Mouse (Mus musculus) heart, adult 10 weeks (tissue): ENCODE data around the gene Tm4sf5. TPM values are rescaled to one million over a fixed set of nuclear protein-coding genes. Genes with fewer than 3 reads are reported as not detected.

Source experiments
- polyA plus RNA-seq: library from polyadenylated mRNA; stranded (reverse); fragments of 350-450 nt; fragmentation: Illumina TruSeq; extraction: RNeasy Lipid Tissue Mini Kit (QIAGEN cat#74804); gene quantifications from one replicate; pipeline ENCODE4 v1.2.3, GENCODE M21; 2014; ENCODE audit warnings: low read depth, low replicate concordance

Gene Tm4sf5
- 4.7 TPM for polyA plus RNA-seq

GRCm38 (mm10) chr11:70504970-70505369 lies at the start of gene Tm4sf5:
Gene Tm4sf5 (plus strand): TSS chr11:70505244.

DNA sequence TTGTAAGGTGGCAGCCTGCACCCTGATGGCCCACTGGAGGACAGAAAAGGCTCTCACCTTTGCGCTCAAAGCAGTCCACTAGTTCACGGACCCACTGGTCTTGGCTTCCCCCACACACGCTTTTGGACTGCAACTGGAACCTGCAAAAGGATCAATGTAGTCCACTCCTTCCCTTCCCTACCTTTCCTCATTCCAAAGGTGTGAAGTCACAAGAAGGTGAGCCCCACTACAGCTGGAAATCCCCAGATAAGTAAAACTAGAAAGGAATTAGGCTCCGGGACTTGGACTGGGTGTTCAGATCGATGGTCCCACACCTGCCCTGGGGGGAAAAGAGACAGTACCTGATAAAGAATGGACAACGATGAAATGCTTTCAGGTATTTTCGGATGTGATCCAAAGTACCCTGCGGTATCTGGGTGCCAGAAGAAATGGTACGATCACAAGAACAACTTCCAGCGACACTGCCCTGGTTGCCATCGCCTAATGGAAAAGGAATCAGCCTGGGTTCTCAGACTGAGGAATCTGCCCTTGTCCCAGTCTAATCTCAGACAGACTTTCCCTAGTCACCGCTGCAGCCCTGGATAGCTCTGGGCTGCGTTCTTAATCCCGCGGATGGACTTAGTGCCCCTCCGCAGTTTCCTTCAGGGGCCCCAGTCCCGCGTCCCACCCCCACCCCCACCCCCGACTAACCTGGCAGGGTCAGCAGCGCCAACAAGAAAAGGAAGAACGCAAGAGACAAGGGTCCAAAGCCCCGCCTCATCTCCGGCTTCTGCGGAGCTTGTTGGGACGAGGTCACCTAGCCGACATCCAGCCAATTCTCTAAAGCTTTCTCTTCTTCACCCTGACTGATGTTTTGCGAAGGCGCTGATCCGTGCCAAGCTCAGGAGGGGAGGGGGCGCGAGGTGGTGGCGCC lies 46.1 kb upstream of the Tm4sf5 start, which contains the start of gene Zmynd15:
Gene Zmynd15 (plus strand): TSS at position 746 of the 913 bp plus-strand sequence.

GRCm38 (mm10) chr11:70459601-70460101 lies 45.4 kb upstream of the Tm4sf5 start, which contains the start of gene Cxcl16:
Gene Cxcl16 (minus strand): TSS chr11:70459984.

DNA sequence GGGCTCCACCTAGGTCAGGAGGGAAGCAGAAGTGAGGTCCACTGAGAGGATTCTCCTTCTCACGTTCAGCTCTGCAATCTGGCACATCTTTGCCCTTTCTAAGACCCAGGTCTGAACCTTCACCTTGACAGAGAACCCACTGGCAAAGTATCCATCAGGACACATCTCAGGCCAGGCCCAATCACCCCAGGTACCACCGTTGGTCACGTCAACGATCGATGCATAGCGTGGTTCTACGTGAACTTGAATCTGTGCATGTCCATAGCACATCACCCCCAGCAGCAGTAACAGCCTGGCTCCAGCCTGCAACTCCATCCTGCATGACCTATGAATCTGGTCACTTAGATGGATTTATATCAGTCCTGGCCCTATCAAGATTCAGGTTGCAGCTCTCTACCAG lies 9.2 kb downstream of the Tm4sf5 start, which contains the start of gene Vmo1:
Gene Vmo1 (minus strand): TSS at position 329 of the 400 bp plus-strand sequence.

DNA sequence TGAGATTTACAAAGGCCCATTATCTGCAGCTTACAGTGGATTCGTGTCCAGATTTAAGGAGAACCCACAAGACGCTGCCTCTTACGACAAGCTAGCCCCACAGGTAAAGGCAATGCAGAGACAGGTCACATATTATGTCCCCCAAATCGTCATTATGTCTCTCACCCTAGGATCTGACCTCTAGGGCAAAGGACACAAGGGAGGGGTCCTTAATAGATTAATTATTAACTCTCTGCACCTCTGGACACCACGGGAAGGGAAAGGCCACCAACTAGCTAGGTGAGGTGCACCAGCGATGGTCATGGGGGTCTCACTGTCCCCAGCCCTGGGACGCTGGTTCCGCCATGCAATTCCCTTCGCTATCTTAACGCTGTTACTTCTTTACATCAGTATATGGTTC lies 13.9 kb downstream of the Tm4sf5 start, which contains the start of gene Gltpd2:
Gene Gltpd2 (plus strand): TSS at position 274 of the 400 bp plus-strand sequence.

GRCm38 (mm10) chr11:70525184-70525678 lies 20.2 kb downstream of the Tm4sf5 start, which contains the start of gene Psmb6:
Gene Psmb6 (plus strand): TSS chr11:70525367.

DNA sequence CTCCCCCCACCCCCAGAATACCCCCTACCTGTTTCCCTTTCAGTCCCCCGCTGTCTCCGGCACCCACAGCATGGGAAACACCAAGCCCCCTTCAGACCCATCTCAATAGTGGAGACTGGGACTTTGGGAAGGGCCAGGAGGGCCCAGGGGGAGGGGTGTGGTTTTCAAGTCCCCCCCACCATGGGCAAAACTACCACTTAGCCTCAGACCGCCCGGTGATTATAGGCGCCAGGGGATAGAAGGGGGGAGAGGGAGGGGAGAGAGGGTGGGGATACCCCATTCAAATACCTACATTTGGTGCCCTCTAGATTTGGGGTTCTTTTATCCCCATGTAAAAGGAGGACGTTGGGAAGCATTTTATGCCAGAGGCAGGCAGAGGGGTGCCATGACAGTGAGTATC lies 27.8 kb downstream of the Tm4sf5 start, which contains the start of gene Gm40193:
Gene Gm40193 (minus strand): TSS at position 101 of the 400 bp plus-strand sequence.

DNA sequence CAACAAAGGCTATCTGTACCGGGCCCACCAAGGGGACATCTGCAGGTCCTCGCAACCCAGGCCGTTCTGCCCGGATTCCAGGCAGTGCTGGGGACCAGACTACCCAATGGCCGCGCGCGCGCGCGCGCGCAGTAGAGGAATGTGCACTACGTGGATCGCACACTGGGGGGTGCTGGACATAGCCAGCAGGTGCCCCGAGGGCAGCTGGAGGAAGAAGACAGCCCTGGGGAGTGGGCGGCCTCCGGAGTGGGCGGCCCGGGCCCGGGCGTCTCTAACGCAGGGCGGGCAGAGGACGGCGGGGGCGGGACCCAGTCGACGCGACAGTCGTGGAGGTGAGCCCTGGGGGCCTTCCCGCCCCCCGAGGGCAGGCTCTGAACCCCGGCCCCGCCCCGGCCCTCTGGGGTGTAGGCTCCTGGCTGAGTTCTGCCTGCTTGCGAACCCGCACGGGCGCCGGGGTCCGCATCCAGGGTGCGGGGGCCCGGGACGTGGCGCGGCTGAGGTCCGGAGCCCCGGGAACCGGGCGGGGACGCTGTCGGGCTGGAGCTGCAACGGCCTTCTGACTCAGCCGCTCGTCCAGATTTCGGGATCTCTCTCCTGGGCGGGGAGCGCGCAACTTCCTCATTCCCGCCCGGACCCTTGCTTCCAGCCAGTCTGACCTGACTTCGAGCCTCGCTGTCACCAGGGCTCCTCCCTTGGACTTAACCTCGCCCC lies 35.0 kb downstream of the Tm4sf5 start, which contains the start of gene Pld2:
Gene Pld2 (plus strand): TSS at position 188 of the 711 bp plus-strand sequence.

Other genes starting within 250 kb of the Tm4sf5 start
- 4.5 TPM for gene Alox12, start 249.9 kb upstream of the Tm4sf5 start, polyA plus RNA-seq
- not detected for gene Alox12e, start 182.6 kb upstream of the Tm4sf5 start, polyA plus RNA-seq
- gene Alox15, start 153.2 kb upstream of the Tm4sf5 start, polyA plus RNA-seq = 0.84 TPM
- gene Pelp1, start 95.2 kb upstream of the Tm4sf5 start, polyA plus RNA-seq = 13.6 TPM
- gene Arrb2, start 72.6 kb upstream of the Tm4sf5 start, polyA plus RNA-seq = 15.8 TPM
- 9.5 TPM for gene Med11, start 53.3 kb upstream of the Tm4sf5 start, polyA plus RNA-seq
- gene Zmynd15, start 45.8 kb upstream of the Tm4sf5 start, polyA plus RNA-seq = 2.3 TPM
- gene Cxcl16, start 45.3 kb upstream of the Tm4sf5 start, polyA plus RNA-seq = 12.2 TPM
- not detected for gene Vmo1, start 9.4 kb downstream of the Tm4sf5 start, polyA plus RNA-seq
- not detected for gene Gltpd2, start 14.0 kb downstream of the Tm4sf5 start, polyA plus RNA-seq
- gene Psmb6, start 20.1 kb downstream of the Tm4sf5 start, polyA plus RNA-seq = 275 TPM
- gene Gm40193, start 27.7 kb downstream of the Tm4sf5 start, polyA plus RNA-seq = not detected
- 7.4 TPM for gene Pld2, start 34.8 kb downstream of the Tm4sf5 start, polyA plus RNA-seq
- gene Mink1, start 57.6 kb downstream of the Tm4sf5 start, polyA plus RNA-seq = 34.3 TPM
- not detected for gene 4930544D05Rik, start 110.6 kb downstream of the Tm4sf5 start, polyA plus RNA-seq
- not detected for gene Chrne, start 114.0 kb downstream of the Tm4sf5 start, polyA plus RNA-seq
- gene Gp1ba, start 133.9 kb downstream of the Tm4sf5 start, polyA plus RNA-seq = not detected
- 66.5 TPM for gene Rnf167, start 142.0 kb downstream of the Tm4sf5 start, polyA plus RNA-seq
- gene Slc25a11, start 142.2 kb downstream of the Tm4sf5 start, polyA plus RNA-seq = 630 TPM
- gene Pfn1, start 149.4 kb downstream of the Tm4sf5 start, polyA plus RNA-seq = 286 TPM
- gene Eno3, start 152.0 kb downstream of the Tm4sf5 start, polyA plus RNA-seq = 1,559 TPM
- 134 TPM for gene Spag7, start 164.2 kb downstream of the Tm4sf5 start, polyA plus RNA-seq
- gene Camta2, start 182.9 kb downstream of the Tm4sf5 start, polyA plus RNA-seq = 29.5 TPM
- gene Inca1, start 194.9 kb downstream of the Tm4sf5 start, polyA plus RNA-seq = 11.4 TPM
- gene Kif1c, start 195.3 kb downstream of the Tm4sf5 start, polyA plus RNA-seq = 315 TPM